Mouse (Mus musculus) midbrain, postnatal 0 days (tissue): ENCODE data around the gene Nrde2. TPM values are rescaled to one million over a fixed set of nuclear protein-coding genes. Genes with fewer than 3 reads are reported as not detected.

Experiments
- ATAC-seq: fragments of 200-750 bp; cut with Nextera tagmentation; 2 replicates; pipeline ENCODE4 v1.8.0; 2017; ENCODE audit warnings: moderate number of reproducible peaks, mild to moderate bottlenecking, moderate TSS enrichment, moderate library complexity; ENCODE audit not compliant: low FRiP score
- DNase-seq: peaks from one replicate; pipeline ENCODE4 v3.0.0-alpha.2; 2015; ENCODE audit warnings: low spot score
- H3K27ac ChIP-seq: fragments of 300-500 bp; sonication (generic); 2 replicates; pipeline ENCODE4 v1.5.1; 2014; ENCODE audit warnings: low read depth, mild to moderate bottlenecking, low read length, mixed read lengths
- H3K27me3 ChIP-seq: fragments of 300-500 bp; sonication (generic); 2 replicates; pipeline ENCODE4 v1.6.1; 2014; ENCODE audit warnings: low read length, control low read depth, mixed read lengths; ENCODE audit not compliant: insufficient read depth
- H3K36me3 ChIP-seq: fragments of 300-500 bp; sonication (generic); 2 replicates; pipeline ENCODE4 v1.6.1; 2014; ENCODE audit warnings: low read length, control low read depth, mixed read lengths; ENCODE audit not compliant: insufficient read depth
- H3K4me1 ChIP-seq: fragments of 300-500 bp; sonication (generic); 2 replicates; pipeline ENCODE4 v1.6.1; 2014; ENCODE audit warnings: mild to moderate bottlenecking, control low read depth, antibody characterized with exemption, low read length, mixed read lengths; ENCODE audit not compliant: insufficient read depth
- H3K4me2 ChIP-seq: fragments of 300-500 bp; sonication (generic); 2 replicates; pipeline ENCODE4 v1.6.1; 2014; ENCODE audit warnings: low read depth, mild to moderate bottlenecking, low read length, mixed read lengths; ENCODE audit not compliant: poor library complexity, severe bottlenecking
- H3K4me3 ChIP-seq: fragments of 300-500 bp; sonication (generic); 2 replicates; pipeline ENCODE4 v1.5.1; 2014; ENCODE audit warnings: low read depth, mild to moderate bottlenecking, low read length, moderate library complexity
- H3K9ac ChIP-seq: fragments of 300-500 bp; sonication (generic); replicated peaks from 2 replicates; pipeline ENCODE4 v1.6.1; 2014; ENCODE audit warnings: mild to moderate bottlenecking, low read length, moderate library complexity, mixed read lengths; ENCODE audit not compliant: poor library complexity, severe bottlenecking
- H3K9me3 ChIP-seq: fragments of 300-500 bp; sonication (generic); 2 replicates; pipeline ENCODE4 v1.6.1; 2016; ENCODE audit warnings: low read length, control low read depth
- CTCF ChIP-seq: IDR thresholded peaks from 2 replicates; pipeline ENCODE4 v1.5.1; 2016; ENCODE audit warnings: antibody characterized with exemption, mild to moderate bottlenecking
- WGBS: fragments of 180-500 bp; shearing (Covaris S2); extraction: QIAGEN DNeasy Blood & Tissue Kit; methylation state at CpG from one replicate; pipeline ENCODE4 v1.1.7; 2014; 5-methylcytosine and 5-hydroxymethylcytosine counted together
- polyA plus RNA-seq: library from polyadenylated mRNA; unstranded; fragments of >200 nt; fragmentation: Nextera tagmentation; extraction: Ambion mirVana; gene quantifications from 2 replicates; pipeline ENCODE4 v1.2.1, GENCODE M21; 2015
- total RNA-seq: library from RNA; depleted of rRNA; stranded (reverse); fragments of >200 nt; gene quantifications from 2 replicates; pipeline ENCODE4 v1.2.3, GENCODE M21; 2014; rRNA removed

Gene Nrde2
- total and polyA plus RNA-seq, 2 experiments from 2014 or later = 13.1 to 13.9 TPM

DNA sequence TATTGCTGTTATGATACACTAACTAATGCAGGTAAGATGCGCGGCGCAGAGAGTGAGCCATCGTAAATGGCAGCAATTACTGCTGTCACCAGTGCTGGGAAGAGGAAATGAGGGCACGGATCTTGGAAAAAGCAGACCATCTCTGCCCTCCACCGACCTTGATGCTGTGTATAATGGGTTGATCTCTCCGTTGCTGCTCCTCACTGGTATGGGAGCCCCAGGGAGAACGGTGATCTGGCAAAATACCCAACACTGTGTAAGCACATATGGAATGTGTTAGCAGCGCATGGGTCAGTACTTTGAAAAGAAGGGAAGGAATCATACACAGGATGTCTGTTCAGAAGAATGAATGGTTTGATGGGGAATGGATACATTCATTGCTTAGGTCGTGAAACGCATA is 66.4 kb downstream of the Nrde2 start:
- ATAC-seq = no peak
- H3K4me2 ChIP-seq = no peak overlapping the region
- no peak overlapping the region for H3K9ac ChIP-seq
- no peak for TF ChIP-seq CTCF
- H3K4me3 ChIP-seq = no peak overlapping the region
- H3K36me3 ChIP-seq = no peaks in the 10 kb centered on the region
- H3K4me1 ChIP-seq = no peaks in the 10 kb centered on the region
- H3K27ac ChIP-seq = no peak overlapping the region
- no peaks in the 10 kb centered on the region for H3K9me3 ChIP-seq
- WGBS = 91% methylated on average over 11 of the region's 11 CpGs
- no peaks in the 10 kb centered on the region for H3K27me3 ChIP-seq
- no peak for DNase-seq

- no peak overlapping the region for H3K9ac ChIP-seq
- H3K4me1 ChIP-seq = no peaks in the 10 kb centered on the region
- ATAC-seq (no peak), DNase-seq (no peak)
- no peaks in the 10 kb centered on the region for H3K36me3 ChIP-seq
- H3K4me2 ChIP-seq = no peak overlapping the region
- no peaks in the 10 kb centered on the region for H3K9me3 ChIP-seq
- H3K4me3 ChIP-seq = no peak overlapping the region
- H3K27ac ChIP-seq = no peak overlapping the region
- TF ChIP-seq CTCF = no peak
- H3K27me3 ChIP-seq = no peaks in the 10 kb centered on the region
- WGBS = 88% methylated on average over 4 of the region's 4 CpGs
These were observed 68.7 kb downstream of the Nrde2 start for GRCm38 (mm10) chr12:100090750-100091149.

GRCm38 (mm10) chr12:100089265-100089664 is 70.2 kb downstream of the Nrde2 start:
- no peak for DNase-seq
- no peak overlapping the region for H3K4me3 ChIP-seq
- no peaks in the 10 kb centered on the region for H3K9me3 ChIP-seq
- no peak overlapping the region for H3K27ac ChIP-seq
- no peaks in the 10 kb centered on the region for H3K27me3 ChIP-seq
- WGBS = 89% methylated on average over 5 of the region's 5 CpGs
- H3K4me2 ChIP-seq = no peak overlapping the region
- no peak for TF ChIP-seq CTCF
- H3K9ac ChIP-seq = no peak overlapping the region
- ATAC-seq = no peak
- H3K36me3 ChIP-seq = no peaks in the 10 kb centered on the region
- no peaks in the 10 kb centered on the region for H3K4me1 ChIP-seq

DNA sequence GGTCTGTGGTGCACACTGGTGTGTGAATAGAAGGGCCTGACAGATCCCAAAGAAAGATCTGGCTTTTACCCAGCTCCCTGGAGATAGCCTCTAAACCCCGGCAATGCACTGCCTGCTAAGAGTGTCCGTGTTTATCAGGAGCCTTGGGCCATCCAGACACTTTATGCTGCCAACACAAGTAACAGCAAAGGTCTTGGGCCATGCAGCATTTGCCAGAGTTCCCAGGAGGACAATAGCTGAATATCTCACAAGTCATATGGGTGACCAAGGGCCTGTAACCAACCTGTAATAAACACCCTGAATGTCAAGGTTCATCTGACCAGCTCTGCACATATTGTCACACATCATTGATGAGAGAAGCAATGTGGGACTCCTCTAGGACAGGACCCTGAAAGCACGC is 71.4 kb downstream of the Nrde2 start:
- Histone ChIP-seq H3K9me3 (no peaks in the 10 kb centered on the region), H3K27me3 (no peaks in the 10 kb centered on the region), H3K9ac (no peak overlapping the region), H3K4me1 (no peaks in the 10 kb centered on the region), H3K36me3 (no peaks in the 10 kb centered on the region), H3K4me3 (no peak overlapping the region), H3K4me2 (no peak overlapping the region), H3K27ac (no peak overlapping the region)
- 77% methylated on average over 3 of the region's 3 CpGs for WGBS
- ATAC-seq (no peak), DNase-seq (no peak)
- no peak for TF ChIP-seq CTCF

- ATAC-seq (no peak), DNase-seq (no peak)
- no peaks in the 10 kb centered on the region for H3K4me1 ChIP-seq
- no peaks in the 10 kb centered on the region for H3K9me3 ChIP-seq
- no peak overlapping the region for H3K27ac ChIP-seq
- H3K4me2 ChIP-seq = no peak overlapping the region
- H3K9ac ChIP-seq = no peak overlapping the region
- no peak for TF ChIP-seq CTCF
- H3K4me3 ChIP-seq = no peak overlapping the region
- no peaks in the 10 kb centered on the region for H3K27me3 ChIP-seq
- WGBS = 81% methylated on average over 8 of the region's 8 CpGs
- H3K36me3 ChIP-seq = no peaks in the 10 kb centered on the region
These were observed 79.7 kb downstream of the Nrde2 start for GRCm38 (mm10) chr12:100079636-100080286.

GRCm38 (mm10) chr12:100075715-100076114 is 83.7 kb downstream of the Nrde2 start:
- Histone ChIP-seq H3K9ac (no peak overlapping the region), H3K27me3 (no peaks in the 10 kb centered on the region), H3K36me3 (no peaks in the 10 kb centered on the region), H3K9me3 (no peaks in the 10 kb centered on the region), H3K4me1 (no peaks in the 10 kb centered on the region), H3K4me2 (no peak overlapping the region), H3K27ac (no peak overlapping the region), H3K4me3 (no peak overlapping the region)
- no peak for TF ChIP-seq CTCF
- WGBS = 58% methylated on average over 4 of the region's 4 CpGs
- ATAC-seq (no peak), DNase-seq (peak; percentile 62)

Other genes starting within 250 kb of the Nrde2 start
- 1.5 and 1.9 TPM in 2 replicates for gene Kcnk13, start 195.2 kb downstream of the Nrde2 start, total RNA-seq
- 1.3 and 1.4 TPM in 2 replicates for gene Kcnk13, start 195.2 kb downstream of the Nrde2 start, polyA plus RNA-seq
- gene Psmc1, start 49.5 kb downstream of the Nrde2 start, total RNA-seq = 95.3 and 124 TPM in 2 replicates
- 289 and 306 TPM in 2 replicates for gene Psmc1, start 49.5 kb downstream of the Nrde2 start, polyA plus RNA-seq
- 1,086 and 1,419 TPM in 2 replicates for gene Calm1, start 39.8 kb upstream of the Nrde2 start, total RNA-seq
- gene Calm1, start 39.8 kb upstream of the Nrde2 start, polyA plus RNA-seq = 4,369 and 4,581 TPM in 2 replicates